Mouse (Mus musculus) regulatory T cell (primary cell): ENCODE results near the gene Nbas.

Experiments used
- in situ Hi-C: fragments of 300-600 bp; cut with MboI, MseI; formaldehyde crosslinking; loops from one replicate; pipeline ENCODE4 v1.15.1; 2025; ENCODE audit warnings: high pct_unique_total_duplicates

The Nbas gene

DNA sequence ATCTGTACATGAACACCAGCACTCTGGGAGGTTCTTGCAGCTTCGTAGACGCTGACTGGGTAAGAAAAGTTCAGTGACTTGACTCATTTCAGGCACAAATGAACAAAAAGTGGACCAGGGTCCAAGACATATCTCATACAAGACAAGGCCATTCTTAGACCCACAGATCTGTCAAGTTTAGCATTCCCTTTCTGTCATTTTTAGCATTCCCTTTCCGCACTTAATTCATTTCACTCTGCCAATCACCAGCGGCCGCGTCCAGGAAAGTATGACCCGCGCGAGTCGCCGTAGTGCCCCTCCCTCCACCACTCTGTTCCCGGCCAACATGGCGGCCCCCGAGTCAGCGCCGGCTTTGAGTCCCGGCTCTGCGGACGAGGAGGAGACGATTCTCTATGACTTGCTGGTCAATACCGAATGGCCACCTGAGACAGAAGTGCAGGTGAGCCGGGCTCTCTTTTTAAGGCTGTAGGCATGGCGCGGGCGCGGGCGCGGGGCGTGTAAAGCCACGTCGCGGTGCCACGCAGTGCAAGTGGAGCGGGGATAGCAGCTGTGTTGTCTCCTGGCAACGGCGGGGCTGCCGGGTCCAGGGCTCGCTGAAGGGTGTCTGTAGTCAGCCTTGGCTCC lies at the start of gene Nbas:
Gene Nbas, plus strand, starts transcription at position 308 of the 624 bp plus-strand sequence.
- in situ Hi-C loops: no loop called here

DNA sequence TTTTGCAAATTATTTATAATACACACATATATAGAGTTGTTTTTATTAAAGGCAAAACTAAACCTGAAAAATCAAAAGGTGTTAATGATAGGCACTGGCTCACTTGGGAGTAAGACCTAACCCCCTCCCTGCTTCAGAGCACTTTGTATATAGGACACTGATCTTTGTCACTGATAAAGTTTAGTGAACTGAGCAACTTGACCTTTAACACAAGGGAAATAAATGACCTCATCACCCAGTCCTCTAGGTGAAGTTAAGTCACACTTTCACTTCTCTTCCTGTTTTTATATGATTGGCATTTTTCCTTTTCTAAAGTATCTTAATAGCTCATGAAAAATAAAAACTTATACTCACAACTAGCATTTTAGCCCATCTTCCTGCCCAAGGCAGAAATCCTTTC lies 26.5 kb upstream of the Nbas start:
- in situ Hi-C loops: no loop called here

DNA sequence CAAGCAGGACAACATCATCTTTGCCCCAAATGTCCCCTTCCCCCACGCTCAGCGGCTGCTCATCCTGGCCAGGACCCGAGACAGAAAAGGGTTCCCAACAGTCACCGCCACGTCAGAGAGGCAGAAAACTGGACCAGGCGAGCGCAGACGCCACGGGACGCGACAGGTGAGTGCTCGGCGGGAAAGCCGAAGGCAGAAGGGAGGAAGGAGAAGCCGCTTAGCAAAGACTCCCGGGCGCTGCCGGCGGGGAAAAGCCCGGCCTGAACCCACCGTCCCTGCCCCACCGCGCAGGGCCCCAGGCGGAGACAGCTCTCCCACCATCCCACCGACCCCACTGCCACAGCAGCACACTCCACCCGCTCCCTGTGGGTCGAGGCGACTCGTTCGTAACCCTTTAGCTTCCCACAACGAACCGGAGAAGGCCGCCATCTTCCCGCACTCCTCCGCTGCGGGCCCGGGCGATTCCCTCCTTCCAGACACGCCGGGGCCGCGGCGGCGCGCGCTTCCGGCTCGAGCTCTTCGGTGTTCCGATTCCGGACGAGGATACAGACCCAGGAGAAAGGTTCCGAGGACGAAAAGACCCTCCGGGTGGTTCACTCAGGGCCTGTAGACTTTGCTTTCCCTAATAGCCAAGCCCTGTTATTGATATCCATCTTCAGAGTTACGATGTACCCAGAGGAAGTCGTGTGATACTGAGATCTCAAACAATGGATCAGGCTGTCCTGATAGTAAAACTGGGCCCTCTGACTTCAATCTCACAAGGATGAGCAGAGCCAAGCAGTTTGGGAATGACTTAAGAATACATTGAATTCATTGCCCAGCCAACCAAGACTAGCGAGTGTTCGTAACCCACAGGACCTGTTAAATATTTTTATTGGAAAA lies 20.0 kb upstream of the Nbas start, which contains the start of gene Ddx1:
Gene Ddx1, minus strand, starts transcription at position 523 of the 882 bp plus-strand sequence.
- in situ Hi-C loops: no loop called here

DNA sequence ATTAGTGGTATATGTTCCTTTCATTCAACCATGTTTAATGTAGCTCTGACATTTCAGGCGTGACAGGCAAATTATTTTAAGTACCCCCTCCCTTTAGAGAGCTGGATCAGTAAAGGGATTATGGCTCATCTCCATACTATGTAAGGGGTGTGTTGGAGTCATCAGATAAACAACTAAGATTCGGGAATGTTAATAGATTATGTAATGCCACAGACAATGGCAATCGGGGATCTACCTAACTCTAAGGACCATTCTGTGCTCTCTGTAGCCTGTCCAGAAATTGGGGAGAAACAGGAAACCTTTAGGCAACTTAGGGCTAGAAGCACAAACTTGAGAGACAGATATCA lies 19.4 kb upstream of the Nbas start:
- in situ Hi-C loops: no loop called here

- in situ Hi-C loops: no loop called here
These were observed 13.9 kb upstream of the Nbas start for GRCm38 (mm10) chr12:13255068-13255467.

GRCm38 (mm10) chr12:13255701-13256100 lies 13.2 kb upstream of the Nbas start:
- in situ Hi-C loops: no loop called here

- in situ Hi-C loops: no loop called here
These were observed 521 bp upstream of the Nbas start for GRCm38 (mm10) chr12:13268412-13268811.

DNA sequence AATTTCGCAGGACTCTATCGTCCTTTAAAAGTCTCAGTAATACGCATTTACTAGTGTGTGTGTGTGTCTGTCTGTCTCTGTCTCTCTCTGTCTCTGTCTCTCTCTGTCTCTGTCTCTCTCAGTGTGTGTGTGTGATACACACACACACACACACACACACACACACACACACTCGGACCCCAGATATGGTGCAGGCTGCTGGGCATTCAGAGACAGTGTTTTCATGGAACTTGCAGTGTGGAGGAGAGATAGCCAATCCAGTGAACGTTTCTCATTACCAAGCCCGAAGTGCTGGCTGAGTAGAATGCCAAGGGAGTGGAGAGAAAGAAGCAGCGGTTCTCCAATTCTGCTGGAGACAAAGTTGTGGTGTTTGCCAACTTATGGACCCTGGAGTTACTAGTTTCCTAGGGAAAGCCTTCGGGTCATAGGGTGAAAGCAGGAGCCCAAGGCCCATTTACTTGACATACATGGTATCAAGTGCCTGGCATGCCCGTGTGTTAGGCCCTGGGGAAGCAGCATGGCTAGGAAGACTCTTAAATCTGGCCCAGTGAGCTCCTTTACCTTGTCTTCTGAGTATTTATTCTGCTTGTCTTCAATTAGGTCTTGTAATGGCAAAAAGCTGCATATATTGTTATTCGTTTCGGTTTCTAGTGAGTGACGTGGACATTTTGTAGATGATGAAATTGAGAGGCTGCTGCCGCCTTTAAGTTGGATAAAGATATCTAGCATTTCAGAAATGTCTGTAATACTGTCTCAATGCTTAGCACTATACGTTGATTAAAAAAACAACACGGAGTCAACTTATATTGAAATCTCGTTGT lies 847 bp downstream of the Nbas start:
- in situ Hi-C loops: no loop called here

DNA sequence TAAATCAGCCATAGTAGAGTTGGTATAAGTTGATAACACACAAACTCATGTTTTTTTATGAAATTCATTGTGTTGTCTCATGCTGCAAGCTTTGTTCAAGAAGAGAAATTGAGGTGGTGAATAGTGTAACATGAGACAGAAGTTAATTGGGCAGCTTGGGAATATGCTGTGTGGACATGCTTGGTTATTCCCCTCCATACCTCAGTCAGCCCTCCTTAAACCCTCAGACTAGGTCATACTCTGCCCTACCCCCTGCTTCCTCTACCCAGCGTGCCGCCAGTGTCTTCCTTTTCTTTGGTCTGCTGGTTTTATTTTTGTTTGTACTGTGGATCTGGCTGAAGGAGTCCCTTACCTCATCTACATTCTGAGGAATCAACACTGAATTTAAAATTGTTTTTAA lies 22.5 kb downstream of the Nbas start:
- in situ Hi-C loops: no loop called here

- in situ Hi-C loops: no loop called here
These were observed 24.5 kb downstream of the Nbas start for GRCm38 (mm10) chr12:13293421-13293881.

DNA sequence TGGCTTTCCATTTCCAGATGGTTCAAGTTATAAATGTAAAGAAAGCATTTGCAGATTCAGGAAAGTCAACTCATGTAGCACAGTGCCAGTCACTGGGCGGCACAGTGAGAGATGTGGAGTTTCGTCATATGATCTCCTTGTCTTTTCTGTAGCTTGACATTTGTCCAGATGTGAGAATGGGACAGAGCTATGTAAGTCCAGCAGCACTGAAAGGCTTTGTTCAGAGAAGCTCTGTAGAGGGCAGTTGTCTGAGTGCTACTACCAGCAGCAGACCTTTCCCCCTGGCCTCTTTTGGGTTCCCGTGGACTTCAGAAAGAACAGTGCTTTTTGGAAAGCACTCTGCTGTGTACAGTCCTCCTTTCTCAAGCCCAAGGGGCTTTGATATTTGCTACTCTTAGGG lies 34.1 kb downstream of the Nbas start:
- in situ Hi-C loops: no loop called here

- in situ Hi-C loops: no loop called here
These were observed 45.0 kb downstream of the Nbas start for GRCm38 (mm10) chr12:13313966-13314365.

DNA sequence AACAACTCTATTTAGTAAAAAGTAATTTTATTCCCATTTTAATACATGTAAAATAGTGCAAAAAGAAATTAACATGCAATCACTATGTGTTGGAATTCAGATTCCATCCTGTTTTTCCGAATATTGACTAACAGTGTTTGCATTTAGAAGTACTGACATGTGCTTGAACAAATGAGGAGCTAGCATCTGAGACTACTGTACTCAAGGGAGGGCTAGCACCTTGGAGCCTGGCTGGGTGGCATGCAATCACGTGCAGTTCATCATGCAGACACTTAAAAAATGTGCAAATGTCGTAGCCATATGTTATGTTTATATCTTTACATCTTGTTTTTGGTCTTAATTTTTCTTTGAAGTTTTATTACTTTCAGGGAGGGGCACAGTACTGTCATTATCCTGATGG lies 45.5 kb downstream of the Nbas start:
- in situ Hi-C loops: no loop called here

- in situ Hi-C loops: no loop called here
These were observed 46.1 kb downstream of the Nbas start for GRCm38 (mm10) chr12:13315081-13315480.

- in situ Hi-C loops: no loop called here
These were observed 73.6 kb downstream of the Nbas start for GRCm38 (mm10) chr12:13342535-13342934.

DNA sequence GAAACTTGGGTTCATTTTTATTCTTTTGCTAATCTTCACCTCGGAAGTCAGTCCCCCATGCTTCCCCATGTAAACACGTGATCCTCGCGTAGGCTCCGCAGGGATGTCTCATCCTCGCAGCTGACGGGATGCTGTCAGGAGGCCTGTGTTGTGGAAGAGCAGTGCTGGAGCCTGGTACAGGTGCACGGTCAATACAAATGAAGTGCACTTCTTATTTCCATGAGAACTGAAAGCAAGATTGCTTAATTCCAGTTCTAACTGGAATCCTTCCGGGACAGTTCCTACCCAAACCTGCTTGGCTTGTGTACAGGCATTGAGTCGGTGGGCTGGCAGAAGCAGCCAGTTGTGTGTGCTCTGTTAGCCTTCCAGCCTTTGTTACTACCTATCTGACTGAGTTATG lies 87.3 kb downstream of the Nbas start:
- in situ Hi-C loops: no loop called here

DNA sequence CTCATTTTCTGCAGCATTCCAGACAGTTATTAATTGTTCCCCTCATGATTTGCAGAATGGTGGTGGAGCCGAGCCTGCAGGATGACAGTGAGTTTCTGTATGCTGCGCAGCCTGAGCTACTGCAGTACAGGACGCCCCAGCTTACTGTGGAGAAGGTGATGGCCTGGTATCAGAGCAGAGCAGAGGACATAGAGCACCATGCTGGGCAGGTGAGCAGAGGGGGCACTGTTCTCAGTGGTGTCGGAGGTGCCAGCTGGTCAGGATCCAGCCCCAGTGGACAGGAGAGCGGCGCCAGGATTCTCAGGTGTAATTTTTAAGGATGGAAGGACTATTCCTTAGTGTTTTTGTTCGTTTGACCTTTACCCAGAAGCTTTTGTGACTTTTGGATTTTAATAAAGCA lies 87.8 kb downstream of the Nbas start:
- in situ Hi-C loops: no loop called here

GRCm38 (mm10) chr12:13357229-13357628 lies 88.3 kb downstream of the Nbas start:
- in situ Hi-C loops: no loop called here

- in situ Hi-C loops: no loop called here
These were observed 89.9 kb downstream of the Nbas start for GRCm38 (mm10) chr12:13358849-13359248.

DNA sequence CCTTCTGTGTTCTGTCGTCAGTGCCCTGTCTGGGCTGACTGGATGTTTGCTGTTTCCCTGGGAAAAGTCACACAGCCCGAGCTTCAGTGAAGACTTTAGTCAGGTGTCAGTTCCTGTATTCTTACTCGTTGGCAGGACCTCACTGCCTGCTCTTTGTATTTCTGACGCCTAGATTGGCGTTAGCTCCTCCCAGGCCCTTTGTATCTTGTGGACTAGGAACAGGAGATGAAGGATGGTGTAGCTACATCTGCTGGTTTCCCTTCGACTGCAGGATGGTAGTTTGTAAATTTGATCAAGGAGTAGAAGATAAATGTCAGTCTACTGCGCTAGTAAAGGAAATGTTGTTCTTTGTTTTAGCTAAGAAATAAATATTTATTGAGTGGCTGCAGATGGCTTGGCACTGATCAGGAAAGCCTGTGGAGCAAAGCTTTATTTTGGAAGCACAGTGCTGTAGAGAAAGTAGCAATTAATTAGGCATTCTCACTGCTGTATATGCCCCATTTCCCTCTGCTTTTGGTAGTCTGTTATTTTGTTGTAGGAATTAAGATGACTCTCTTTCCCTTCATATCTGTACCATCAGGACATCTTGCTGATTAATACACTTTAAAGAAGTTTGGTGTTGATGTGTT lies 91.4 kb downstream of the Nbas start:
- in situ Hi-C loops: no loop called here

GRCm38 (mm10) chr12:13381580-13381979 lies 112.6 kb downstream of the Nbas start:
- in situ Hi-C loops: no loop called here

DNA sequence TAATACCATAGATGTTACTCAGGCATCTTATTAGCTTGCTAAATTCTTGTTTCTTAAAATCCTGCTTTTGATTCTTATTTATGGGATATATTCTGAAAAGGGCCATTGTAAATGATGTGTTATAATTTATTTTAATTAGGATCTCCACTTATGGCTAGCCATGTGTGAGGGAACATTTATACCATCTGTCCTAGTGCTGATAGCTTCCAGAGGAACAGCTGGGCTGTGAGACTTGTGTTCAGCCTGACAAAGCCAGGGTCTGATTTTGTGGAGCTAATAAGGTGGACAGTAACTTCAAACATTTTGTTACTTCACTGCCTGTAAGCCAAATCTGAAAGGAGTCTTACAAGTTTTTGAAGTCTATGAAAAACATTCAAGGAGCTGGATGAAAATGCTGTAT lies 113.1 kb downstream of the Nbas start:
- in situ Hi-C loops: no loop called here
